Mouse (Mus musculus) erythroblast, embryonic 14.5 days (primary cell): Measurements from ENCODE around the gene Nucb2. TPM values are rescaled to one million over a fixed set of nuclear protein-coding genes. Genes with fewer than 3 reads are reported as not detected.

Experiments used
- H3K27me3 ChIP-seq: 2 replicates; pipeline ENCODE4 v1.6.1; 2012; ENCODE audit warnings: inconsistent platforms; ENCODE audit not compliant: control insufficient read depth
- H3K36me3 ChIP-seq: 2 replicates; pipeline ENCODE4 v1.6.1; 2012; ENCODE audit warnings: mild to moderate bottlenecking, inconsistent platforms; ENCODE audit not compliant: control insufficient read depth
- H3K4me1 ChIP-seq: 2 replicates; pipeline ENCODE4 v1.6.1; 2012; ENCODE audit warnings: inconsistent platforms; ENCODE audit not compliant: control insufficient read depth
- H3K4me3 ChIP-seq: replicated peaks from 2 replicates; pipeline ENCODE3; 2012; ENCODE audit warnings: moderate library complexity, mild to moderate bottlenecking, inconsistent platforms
- H3K9me3 ChIP-seq: 2 replicates; pipeline ENCODE4 v1.6.1; 2012; ENCODE audit warnings: low read length, inconsistent platforms, mixed read lengths; ENCODE audit not compliant: control insufficient read depth
- GATA1 ChIP-seq: IDR thresholded peaks from 2 replicates; pipeline ENCODE4 v1.6.1; 2012; ENCODE audit warnings: low read length, inconsistent platforms, mixed read lengths
- TAL1 ChIP-seq: IDR thresholded peaks from 3 replicates; pipeline ENCODE4 v1.6.1; 2012; ENCODE audit warnings: low read length, inconsistent platforms, mixed read lengths
- polyA plus RNA-seq: library from polyadenylated mRNA; stranded (reverse); fragments of >175 nt; gene quantifications from 2 replicates; pipeline ENCODE4 v1.2.3, GENCODE M21; 2012

The Nucb2 gene
- polyA plus RNA-seq, 1 experiment, result not detected

DNA sequence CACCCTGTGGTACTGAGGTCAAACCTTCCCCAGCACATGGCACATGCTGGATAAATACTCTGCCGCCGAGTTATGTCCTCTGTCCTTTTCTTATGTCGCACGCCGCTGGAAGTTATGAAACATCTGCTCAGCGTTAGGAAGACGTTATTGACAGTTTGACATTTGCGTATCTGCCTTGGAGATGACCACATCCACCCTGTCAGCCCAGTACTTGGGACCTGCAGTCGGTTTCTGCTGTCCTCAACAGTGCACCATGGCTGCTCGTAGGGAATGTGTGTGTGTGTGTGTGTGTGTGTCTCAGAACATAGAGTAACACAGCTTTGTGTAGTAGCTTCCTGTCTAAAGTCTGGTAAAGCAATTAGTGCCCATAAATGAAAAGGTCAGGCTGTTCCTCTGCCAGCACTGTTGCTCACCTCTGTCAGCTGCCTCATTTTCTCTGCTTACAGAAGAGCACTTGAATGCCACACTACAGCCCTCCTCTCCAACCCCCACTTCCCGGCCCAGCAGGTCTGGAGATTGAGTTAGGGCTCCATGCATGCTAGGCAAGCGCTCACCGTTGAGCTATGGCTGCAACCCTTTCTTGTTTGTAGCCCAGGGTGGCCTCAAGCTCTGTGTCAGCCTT lies 11.5 kb downstream of the Nucb2 start:
- no peaks in the 10 kb centered on the region for H3K9me3 ChIP-seq
- TF ChIP-seq TAL1, result no peak
- no peak for TF ChIP-seq GATA1
- H3K27me3 ChIP-seq, result no peaks in the 10 kb centered on the region
- H3K4me3 ChIP-seq, result no peak overlapping the region
- no peaks in the 10 kb centered on the region for H3K4me1 ChIP-seq
- no peaks in the 10 kb centered on the region for H3K36me3 ChIP-seq

DNA sequence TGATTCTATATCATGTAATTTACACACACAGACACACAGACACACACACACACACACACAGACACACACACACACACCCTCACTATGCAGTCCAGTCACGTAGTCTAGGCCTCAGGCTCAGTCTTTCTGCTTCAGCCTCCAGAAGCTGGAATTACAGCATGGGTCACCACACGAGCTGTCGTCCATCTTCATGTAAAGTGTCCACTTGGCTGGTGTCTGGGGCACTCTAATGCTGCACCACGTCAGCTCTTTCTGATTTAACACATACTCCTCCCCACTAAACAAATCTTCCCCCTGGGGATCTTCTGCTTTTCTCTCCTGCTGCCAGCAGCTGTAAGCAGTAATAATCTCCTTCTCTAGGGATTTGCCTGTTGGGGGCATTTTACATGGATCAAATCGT lies 13.1 kb downstream of the Nucb2 start:
- Histone ChIP-seq H3K9me3 (no peaks in the 10 kb centered on the region), H3K36me3 (no peaks in the 10 kb centered on the region), H3K4me3 (no peak overlapping the region), H3K4me1 (no peaks in the 10 kb centered on the region), H3K27me3 (no peaks in the 10 kb centered on the region)
- TF ChIP-seq GATA1 (no peak), TAL1 (no peak)

DNA sequence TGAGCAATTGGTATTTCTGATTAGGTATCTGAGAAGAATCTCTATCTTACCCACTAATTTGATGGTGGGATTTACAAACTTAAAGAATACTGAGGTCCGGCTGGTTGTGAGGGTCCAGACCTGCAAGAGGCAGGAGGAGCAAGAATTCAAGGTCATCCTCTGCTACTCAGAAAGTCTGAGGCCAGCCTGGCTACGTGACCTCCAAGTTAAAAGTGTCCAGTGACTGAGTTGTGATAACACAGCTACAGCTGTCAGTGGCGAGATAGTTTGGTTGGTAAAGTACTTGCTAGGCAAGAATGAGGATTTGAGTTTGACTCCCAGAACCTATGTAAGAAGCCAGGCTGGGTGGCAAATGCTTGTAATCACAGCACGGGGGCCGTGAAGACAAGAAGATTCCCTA lies 14.0 kb downstream of the Nucb2 start:
- Histone ChIP-seq H3K27me3 (no peaks in the 10 kb centered on the region), H3K4me3 (no peak overlapping the region), H3K9me3 (no peaks in the 10 kb centered on the region), H3K36me3 (no peaks in the 10 kb centered on the region), H3K4me1 (no peaks in the 10 kb centered on the region)
- TF ChIP-seq TAL1 (no peak), GATA1 (no peak)

DNA sequence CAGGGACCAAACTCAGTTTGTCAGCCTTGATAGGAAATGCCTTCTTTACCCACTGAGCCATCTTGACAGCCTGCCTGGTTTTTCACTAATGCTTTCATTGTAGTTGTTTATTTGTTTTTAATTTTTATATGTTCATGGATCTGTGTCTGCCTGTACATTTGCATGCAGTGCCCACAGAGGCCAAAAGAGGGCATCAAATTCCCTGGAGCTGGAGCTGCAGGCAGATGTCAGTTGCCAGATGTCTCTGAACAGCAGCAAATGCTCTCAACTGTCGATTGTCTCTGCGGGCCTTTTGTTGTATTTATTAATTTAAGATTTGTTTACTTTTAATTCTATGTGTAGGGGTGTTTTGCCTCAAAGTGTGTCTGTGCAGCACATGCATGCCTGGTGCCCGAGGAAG lies 15.6 kb downstream of the Nucb2 start:
- no peak overlapping the region for H3K4me3 ChIP-seq
- H3K36me3 ChIP-seq, result no peaks in the 10 kb centered on the region
- H3K9me3 ChIP-seq, result no peaks in the 10 kb centered on the region
- H3K4me1 ChIP-seq, result no peaks in the 10 kb centered on the region
- no peak for TF ChIP-seq GATA1
- TF ChIP-seq TAL1, result no peak
- H3K27me3 ChIP-seq, result no peaks in the 10 kb centered on the region

DNA sequence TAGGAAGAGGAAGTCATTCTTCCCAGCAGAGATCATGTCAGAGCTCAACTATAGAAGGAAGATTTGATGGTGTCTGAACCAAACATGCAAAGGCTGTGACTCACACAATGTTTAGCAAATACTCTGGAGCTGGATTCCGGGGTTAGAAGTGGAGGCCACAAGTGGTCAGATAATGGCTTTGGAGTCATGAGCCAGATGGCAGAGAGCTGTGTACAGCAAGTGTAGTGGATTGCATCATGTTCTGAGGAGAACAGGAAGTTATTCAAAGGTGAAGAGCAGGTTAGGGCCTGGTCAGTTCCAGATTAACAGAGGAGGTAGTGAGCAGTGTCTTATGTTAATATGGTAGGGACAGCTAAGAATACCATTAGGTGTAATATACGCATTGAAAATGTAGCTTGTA lies 20.4 kb downstream of the Nucb2 start:
- Histone ChIP-seq H3K36me3 (no peaks in the 10 kb centered on the region), H3K9me3 (no peaks in the 10 kb centered on the region), H3K4me3 (no peak overlapping the region), H3K27me3 (no peaks in the 10 kb centered on the region), H3K4me1 (no peaks in the 10 kb centered on the region)
- no peak for TF ChIP-seq GATA1
- TF ChIP-seq TAL1, result no peak

DNA sequence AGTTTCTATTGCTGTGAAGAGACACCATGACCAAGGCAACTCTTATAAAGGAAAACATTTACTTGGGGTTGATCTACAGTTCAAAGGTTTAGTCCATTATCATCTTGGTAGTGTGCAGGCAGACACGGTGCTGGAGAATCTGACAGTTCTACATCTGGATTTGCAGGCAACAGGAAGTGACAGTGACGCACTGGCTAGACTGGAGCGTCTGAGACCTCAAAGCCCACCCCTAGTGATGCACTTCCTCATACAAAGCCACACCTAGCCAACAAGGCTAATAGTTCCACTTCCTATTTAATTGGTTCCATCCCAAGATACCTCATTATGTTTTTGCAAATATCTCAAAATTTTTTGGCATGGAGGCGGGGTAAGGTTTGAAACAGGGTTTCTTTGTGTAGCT lies 25.6 kb downstream of the Nucb2 start:
- H3K36me3 ChIP-seq, result no peaks in the 10 kb centered on the region
- TF ChIP-seq TAL1, result no peak
- no peak for TF ChIP-seq GATA1

DNA sequence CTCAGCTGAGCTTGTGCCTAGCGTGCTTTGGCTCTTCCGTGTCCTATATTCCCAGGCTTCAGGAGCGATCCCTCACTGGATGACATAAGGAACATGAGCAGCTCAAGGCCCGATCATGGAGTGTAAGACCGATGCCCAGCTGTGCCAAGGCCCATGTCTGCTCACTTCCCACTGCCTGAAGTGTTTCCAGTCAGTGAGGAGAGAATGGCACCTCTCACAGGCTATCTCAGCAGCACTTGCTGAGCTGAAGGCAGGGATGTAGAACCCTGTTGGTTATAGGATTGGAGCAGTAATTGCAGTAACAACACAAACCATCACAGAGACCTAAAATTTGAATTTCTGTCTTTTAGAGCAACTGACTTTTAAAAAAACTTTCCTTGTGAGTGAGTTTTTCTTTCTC lies 26.3 kb downstream of the Nucb2 start:
- Histone ChIP-seq H3K9me3 (peaks cover 3% of the 10 kb centered on the region; the same call in 1 of the 2 replicates), H3K36me3 (no peaks in the 10 kb centered on the region), H3K4me1 (no peaks in the 10 kb centered on the region), H3K4me3 (no peak overlapping the region), H3K27me3 (no peaks in the 10 kb centered on the region)
- no peak for TF ChIP-seq GATA1
- no peak for TF ChIP-seq TAL1

More for the DNA sequence above, 25.6 kb downstream of the Nucb2 start:
- no peak overlapping the region for H3K4me3 ChIP-seq
- H3K9me3 ChIP-seq, result peaks cover 3% of the 10 kb centered on the region; the same call in 1 of the 2 replicates
- H3K27me3 ChIP-seq, result no peaks in the 10 kb centered on the region
- H3K4me1 ChIP-seq, result no peaks in the 10 kb centered on the region

- H3K4me3 ChIP-seq, result no peak overlapping the region
- TF ChIP-seq TAL1 (no peak), GATA1 (no peak)
- H3K4me1 ChIP-seq, result no peaks in the 10 kb centered on the region
These were observed 27.1 kb downstream of the Nucb2 start for GRCm38 (mm10) chr7:116531311-116531710.

DNA sequence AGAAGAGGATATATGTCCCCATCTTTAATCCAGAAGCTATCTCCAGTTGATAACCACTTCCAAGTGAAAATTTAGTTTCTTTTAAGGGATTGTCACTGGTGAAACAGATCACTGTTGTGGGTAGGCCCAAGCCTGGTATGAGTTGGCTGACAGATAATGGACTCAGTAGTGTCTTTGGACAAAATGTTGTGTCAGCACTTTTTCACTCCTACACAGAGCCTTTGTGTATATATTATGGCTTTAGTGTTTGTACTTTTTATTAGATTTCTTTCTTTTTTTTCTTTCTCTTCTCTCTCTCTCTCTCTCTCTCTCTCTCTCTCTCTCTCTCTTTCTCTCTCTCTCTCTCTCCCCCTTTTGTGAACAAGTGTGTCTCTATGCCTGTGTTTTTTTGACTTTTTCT lies 52.7 kb downstream of the Nucb2 start:
- Histone ChIP-seq H3K9me3 (no peaks in the 10 kb centered on the region), H3K4me3 (no peak overlapping the region), H3K36me3 (no peaks in the 10 kb centered on the region), H3K27me3 (no peaks in the 10 kb centered on the region), H3K4me1 (no peaks in the 10 kb centered on the region)
- no peak for TF ChIP-seq TAL1
- no peak for TF ChIP-seq GATA1

More at GRCm38 (mm10) chr7:116531311-116531710, 27.1 kb downstream of the Nucb2 start:
- Histone ChIP-seq H3K9me3 (peaks cover 3% of the 10 kb centered on the region; the same call in 1 of the 2 replicates), H3K36me3 (no peaks in the 10 kb centered on the region), H3K27me3 (no peaks in the 10 kb centered on the region)

- TF ChIP-seq GATA1 (no peak), TAL1 (no peak)
- Histone ChIP-seq H3K36me3 (no peaks in the 10 kb centered on the region), H3K4me1 (no peaks in the 10 kb centered on the region), H3K4me3 (no peak overlapping the region), H3K9me3 (no peaks in the 10 kb centered on the region), H3K27me3 (no peaks in the 10 kb centered on the region)
These were observed 70.4 kb downstream of the Nucb2 start for GRCm38 (mm10) chr7:116574551-116574950.

Other genes starting within 250 kb of the Nucb2 start
- gene Plekha7, start 196.0 kb upstream of the Nucb2 start, polyA plus RNA-seq, result 0.13 and 0.19 TPM in 2 replicates
- 423 and 489 TPM in 2 replicates for gene Rps13, start 170.2 kb upstream of the Nucb2 start, polyA plus RNA-seq
- gene Pik3c2a, start 60.9 kb upstream of the Nucb2 start, polyA plus RNA-seq, result not detected in 2 replicates